26 mouse cellular contexts compared by ENCODE assay signal in genomic region chr10:24588824-24589223, GRCm38 (mm10). TPM values are rescaled to one million over a fixed set of nuclear protein-coding genes. Genes with fewer than 3 reads are reported as not detected.
DNase-seq lines count a peak whose midpoint lies in the region; ATAC-seq and TF ChIP-seq lines count a peak whose summit lies in the region.
"Had no signal": no experiment of that assay in that cellular context is flagged by ENCODE, and none has a peak within 500 bp of the region (broad histone marks: within the 10 kb centered on the region; RNA-seq: fewer than 3 reads in every experiment).

No protein-coding gene starts in this region.

- no peak for ATAC-seq in heart, embryonic 13.5 days (ENCODE audit: extremely low read depth, insufficient number of reproducible peaks, low FRiP score, low TSS enrichment)
- ATAC-seq in Patski, result peak; percentile 18
- no peak for ATAC-seq in kidney, embryonic 15.5 days (replicated peaks; ENCODE audit: low FRiP score)
- no peak for ATAC-seq in midbrain, embryonic 16.5 days
- ATAC-seq: CD4-positive, CD25-positive, alpha-beta regulatory T cell, adult 4 months; forebrain, embryonic 15.5 days; hindbrain, postnatal 0 days; inflammation-experienced regulatory T-cells, adult 6 months; intestine, postnatal 0 days had no signal

- H3K27me3 ChIP-seq in heart, embryonic 13.5 days (replicated peaks), result no peaks in the 10 kb centered on the region
- no peaks in the 10 kb centered on the region for H3K27me3 ChIP-seq in Patski
- no peaks in the 10 kb centered on the region for H3K27me3 ChIP-seq in myocyte (ENCODE audit: control insufficient read depth, insufficient read depth, insufficient read length)
- no peaks in the 10 kb centered on the region for H3K27me3 ChIP-seq in kidney, embryonic 15.5 days
- no peaks in the 10 kb centered on the region; the same call in 1 of the 2 replicates for H3K27me3 ChIP-seq in midbrain, embryonic 16.5 days (ENCODE audit: control insufficient read depth, insufficient read depth, low read depth, low read length)
- H3K27me3 ChIP-seq: forebrain, embryonic 12.5 days; forebrain, embryonic 15.5 days; heart, embryonic 12.5 days had no signal

- TF ChIP-seq POLR2A in embryonic fibroblast, embryonic 13.5 days (IDR thresholded peaks at IDR 0.05; ENCODE audit: low read depth, low read length), result no peak
- TF ChIP-seq POLR2A in myocyte (IDR thresholded peaks at IDR 0.05; ENCODE audit: insufficient read length, low read depth), result no peak

- in situ Hi-C loops in Patski (cut with MboI; ENCODE audit: low pct_unique_long_range_greater_than_20kb), result loop anchor here (5.0 kb wide), 1 partner anchor 197 kb away; no protein-coding TSS in a partner anchor

- no peak overlapping the region for H3ac ChIP-seq in myocyte (ENCODE audit: control insufficient read depth, insufficient read length)

- no peak for DNase-seq in heart, adult 18-20 months
- DNase-seq in Patski (ENCODE audit: low read depth, low spot score), result no peak
- DNase-seq: adrenal gland, postnatal 10 days; adrenal gland, postnatal 36 days; cerebellum, adult 2 months; cerebellum, adult 9-11 months; cerebellum, postnatal 25 days; gastrocnemius, postnatal 25 days; heart, postnatal 14 days; heart, postnatal 4 days had no signal

- no peaks in the 10 kb centered on the region for H3K9me3 ChIP-seq in heart, embryonic 13.5 days
- no peaks in the 10 kb centered on the region for H3K9me3 ChIP-seq in kidney, embryonic 15.5 days (replicated peaks)
- H3K9me3 ChIP-seq in midbrain, embryonic 16.5 days (replicated peaks; ENCODE audit: control insufficient read depth, low read length, poor library complexity, severe bottlenecking), result no peaks in the 10 kb centered on the region
- H3K9me3 ChIP-seq: forebrain, embryonic 12.5 days; forebrain, embryonic 15.5 days; heart, embryonic 12.5 days had no signal

- H3K27ac ChIP-seq in heart, embryonic 13.5 days (replicated peaks), result 0 out of 2 replicates have a peak overlapping the region, but pooled peaks have one; percentile 21
- peak overlapping the region; percentile 99 for H3K27ac ChIP-seq in embryonic fibroblast, embryonic 13.5 days (ENCODE audit: insufficient read depth, low read length)
- no peak overlapping the region for H3K27ac ChIP-seq in kidney, embryonic 15.5 days
- no peak overlapping the region for H3K27ac ChIP-seq in midbrain, embryonic 16.5 days (ENCODE audit: low read length)
- H3K27ac ChIP-seq: forebrain, embryonic 12.5 days; forebrain, embryonic 15.5 days; hindbrain, embryonic 14.5 days; hindbrain, postnatal 0 days had no signal

- CTCF ChIA-PET in Patski (lab: Charles Lee), result no interaction called here

- no peak overlapping the region for H3K4me3 ChIP-seq in heart, embryonic 13.5 days
- H3K4me3 ChIP-seq in embryonic fibroblast, embryonic 13.5 days (ENCODE audit: insufficient read depth, low read length), result no peak overlapping the region
- no peak overlapping the region for H3K4me3 ChIP-seq in myocyte
- H3K4me3 ChIP-seq in kidney, embryonic 15.5 days (replicated peaks), result no peak overlapping the region
- no peak overlapping the region for H3K4me3 ChIP-seq in midbrain, embryonic 16.5 days (ENCODE audit: low read depth, low read length)
- H3K4me3 ChIP-seq: erythroblast, embryonic 14.5 days; forebrain, embryonic 12.5 days; forebrain, embryonic 15.5 days; heart, embryonic 12.5 days had no signal

- 64% methylated on average over 4 of the region's 4 CpGs for WGBS in heart, embryonic 13.5 days
- 87% methylated on average over 4 of the region's 4 CpGs for WGBS in kidney, embryonic 15.5 days
- WGBS in midbrain, embryonic 16.5 days, result 84% methylated on average over 4 of the region's 4 CpGs

- H3K79me2 ChIP-seq in myocyte (ENCODE audit: control insufficient read depth, insufficient read depth), result no peaks in the 10 kb centered on the region

- no peak overlapping the region for H3K9ac ChIP-seq in heart, embryonic 13.5 days
- no peak overlapping the region for H3K9ac ChIP-seq in kidney, embryonic 15.5 days
- H3K9ac ChIP-seq in midbrain, embryonic 16.5 days (ENCODE audit: low read depth, low read length), result no peak overlapping the region
- H3K9ac ChIP-seq: forebrain, embryonic 12.5 days; forebrain, embryonic 15.5 days; heart, embryonic 12.5 days; hindbrain, embryonic 14.5 days had no signal

- no peaks in the 10 kb centered on the region for H3K36me3 ChIP-seq in heart, embryonic 13.5 days
- H3K36me3 ChIP-seq in myocyte (ENCODE audit: control insufficient read depth, insufficient read depth), result no peaks in the 10 kb centered on the region
- H3K36me3 ChIP-seq in kidney, embryonic 15.5 days, result no peaks in the 10 kb centered on the region
- H3K36me3 ChIP-seq in midbrain, embryonic 16.5 days (ENCODE audit: control insufficient read depth, insufficient read depth, low read length), result no peaks in the 10 kb centered on the region
- H3K36me3 ChIP-seq: forebrain, embryonic 12.5 days; forebrain, embryonic 15.5 days; heart, embryonic 12.5 days had no signal

- H3K4me2 ChIP-seq in heart, embryonic 13.5 days, result no peak overlapping the region
- peak overlapping the region; percentile 66 for H3K4me2 ChIP-seq in myocyte (ENCODE audit: low read depth)
- no peak overlapping the region for H3K4me2 ChIP-seq in kidney, embryonic 15.5 days
- H3K4me2 ChIP-seq in midbrain, embryonic 16.5 days (ENCODE audit: low read length), result no peak overlapping the region
- H3K4me2 ChIP-seq: forebrain, embryonic 12.5 days; forebrain, embryonic 15.5 days; heart, embryonic 12.5 days; hindbrain, embryonic 14.5 days had no signal

- no peak for TF ChIP-seq CTCF in Patski (IDR thresholded peaks at IDR 0.05)
- no peak for TF ChIP-seq CTCF in embryonic fibroblast, embryonic 13.5 days (IDR thresholded peaks at IDR 0.05; ENCODE audit: borderline replicate concordance, insufficient read depth, low read length)

- POLR2A ChIA-PET in Patski (lab: Charles Lee), result interaction anchor here (0.6 kb wide), 1 partner anchor 131 kb away, joined by 8 read pairs; no protein-coding TSS in a partner anchor

- H3K4me1 ChIP-seq in heart, embryonic 13.5 days, result peaks cover 33% of the 10 kb centered on the region
- H3K4me1 ChIP-seq in embryonic fibroblast, embryonic 13.5 days (ENCODE audit: control insufficient read depth, insufficient read depth, low read length), result peaks cover 21% of the 10 kb centered on the region
- peaks cover 20% of the 10 kb centered on the region for H3K4me1 ChIP-seq in kidney, embryonic 15.5 days
- H3K4me1 ChIP-seq in midbrain, embryonic 16.5 days (ENCODE audit: control insufficient read depth, insufficient read depth, low read length), result no peaks in the 10 kb centered on the region
- H3K4me1 ChIP-seq: forebrain, embryonic 15.5 days had no signal

TF ChIP-seq in myocyte, 11 proteins besides CTCF, POLR2A, EP300 and RAD21:
- TF ChIP-seq SRF (IDR thresholded peaks at IDR 0.05; ENCODE audit: control insufficient read depth, insufficient read length, low read depth) (no peak), MAX (IDR thresholded peaks at IDR 0.05; ENCODE audit: low read depth) (no peak), TCF12 (IDR thresholded peaks at IDR 0.05; ENCODE audit: insufficient read depth, poor library complexity, severe bottlenecking) (no peak), MYOG (IDR thresholded peaks at IDR 0.05; ENCODE audit: control insufficient read depth in 1 of 3, insufficient read depth in 1 of 3, insufficient read length in 2 of 3, low read depth in 2 of 3) (no peak), POLR2AphosphoS2 (IDR thresholded peaks at IDR 0.05; ENCODE audit: insufficient read length, low read depth) (no peak), E2F4 (IDR thresholded peaks at IDR 0.05; ENCODE audit: insufficient read depth) (no peak), TCF3 (IDR thresholded peaks at IDR 0.05; ENCODE audit: insufficient read length, low read depth) (no peak), USF1 (IDR thresholded peaks at IDR 0.05; ENCODE audit: low read depth) (no peak), MYOD1 (IDR thresholded peaks at IDR 0.05; ENCODE audit: control insufficient read depth in 1 of 3, insufficient read length in 2 of 3, low read depth in 2 of 3) (no peak), CEBPB (IDR thresholded peaks at IDR 0.05; ENCODE audit: insufficient read depth, poor library complexity, severe bottlenecking) (no peak)

RNA-seq across cellular contexts. Expression of gene Ccn2, which starts 6.4 kb away (rescaled TPM):
- polyA plus RNA-seq in heart, embryonic 13.5 days (2015; fragmentation: Nextera tagmentation; extraction: Ambion mirVana), result 35.6 and 36.8 TPM in 2 replicates
- 100 to 1,000 TPM; 120 to 129 TPM for total RNA-seq in heart, adult 18-20 months (2021)
- 124 TPM for polyA plus RNA-seq in Patski (2021)
- polyA plus RNA-seq in embryonic fibroblast, embryonic 13.5 days (2011; ENCODE audit: insufficient read length, low read depth, missing spikeins), result 483 and 1,320 TPM in 2 replicates
- polyA plus RNA-seq in myocyte (2012; fragmentation: generic; extraction: Trizol), result 7.2 TPM
- 8.7 and 10.0 TPM in 2 replicates for polyA plus RNA-seq in kidney, embryonic 15.5 days (2015; fragmentation: Nextera tagmentation; extraction: Ambion mirVana)
- 2.0 and 3.6 TPM in 2 replicates for polyA plus RNA-seq in midbrain, embryonic 16.5 days (2015; fragmentation: Nextera tagmentation; extraction: Ambion mirVana)
- total RNA-seq: common myeloid progenitor, adult 5-6 weeks; MEL had no signal
- polyA plus RNA-seq: CD4-positive, CD25-positive, alpha-beta regulatory T cell, adult 4 months; erythroblast, embryonic 14.5 days; inflammation-experienced regulatory T-cells, adult 6 months had no signal

Comparison
In these comparisons a context has a peak if more than half of its experiments do, and no peak if none do; other contexts are left out.
1. H3K27ac ChIP-seq: peak in heart, embryonic 13.5 days (single experiment) and embryonic fibroblast, embryonic 13.5 days (single experiment); none in kidney, embryonic 15.5 days (single experiment) and midbrain, embryonic 16.5 days (single experiment).